Mouse (Mus musculus): ENCODE measurements around the gene Nek7. TPM values are rescaled to one million over a fixed set of nuclear protein-coding genes. Genes with fewer than 3 reads are reported as not detected.

Nek7 gene
- polyA plus RNA-seq, 1 experiment from 2014 or later: 31.5 TPM

GRCm38 (mm10) chr1:138504228-138504627, 115.7 kb downstream of the Nek7 start:
- H3K4me3 ChIP-seq: no peak overlapping the region
- WGBS: 40% methylated on average over 5 of the region's 5 CpGs
- no peaks in the 10 kb centered on the region for H3K36me3 ChIP-seq
- no peaks in the 10 kb centered on the region for H3K9me3 ChIP-seq
- ATAC-seq (ENCODE audit: insufficient number of reproducible peaks, insufficient read depth, low FRiP score, low TSS enrichment): no peak
- H3K4me2 ChIP-seq (replicated peaks): no peak overlapping the region
- H3K9ac ChIP-seq: no peak overlapping the region
- H3K27me3 ChIP-seq: no peaks in the 10 kb centered on the region
- peaks cover 21% of the 10 kb centered on the region for H3K4me1 ChIP-seq
- no peak overlapping the region for H3K27ac ChIP-seq

DNA sequence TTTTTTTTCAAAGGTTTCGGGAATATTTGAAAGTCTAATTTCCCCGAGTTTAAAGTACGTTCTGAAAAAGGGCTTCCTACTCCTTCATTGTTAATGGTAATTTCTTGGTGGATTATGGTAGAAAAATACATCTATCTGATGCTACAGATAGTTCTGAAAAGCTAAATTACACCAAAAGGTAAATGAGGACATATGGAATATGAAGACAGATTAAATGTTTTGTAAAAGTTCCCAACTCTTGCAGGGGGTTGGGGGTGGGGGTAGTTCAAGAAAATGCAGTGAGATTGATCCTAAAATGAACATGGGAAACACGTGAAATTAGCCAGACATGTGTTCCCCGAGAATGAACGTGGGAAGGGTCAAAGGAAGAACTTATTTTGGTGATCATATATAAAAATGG, 119.2 kb downstream of the Nek7 start:
- Histone ChIP-seq H3K4me3 (no peak overlapping the region), H3K9me3 (no peaks in the 10 kb centered on the region), H3K9ac (no peak overlapping the region), H3K27me3 (no peaks in the 10 kb centered on the region), H3K36me3 (no peaks in the 10 kb centered on the region), H3K4me1 (peaks cover 10% of the 10 kb centered on the region; the same call in 1 of the 2 replicates), H3K4me2 (replicated peaks) (no peak overlapping the region), H3K27ac (no peak overlapping the region)
- ATAC-seq (ENCODE audit: insufficient number of reproducible peaks, insufficient read depth, low FRiP score, low TSS enrichment): no peak
- 47% methylated on average over 6 of the region's 6 CpGs for WGBS

GRCm38 (mm10) chr1:138500155-138500554, 119.8 kb downstream of the Nek7 start:
- Histone ChIP-seq H3K4me1 (peaks cover 10% of the 10 kb centered on the region; the same call in 1 of the 2 replicates), H3K4me3 (no peak overlapping the region), H3K27me3 (no peaks in the 10 kb centered on the region), H3K27ac (no peak overlapping the region), H3K9ac (no peak overlapping the region), H3K4me2 (replicated peaks) (0 out of 2 replicates have a peak overlapping the region, but pooled peaks have one; percentile 6), H3K9me3 (no peaks in the 10 kb centered on the region), H3K36me3 (no peaks in the 10 kb centered on the region)
- 11% methylated on average over 10 of the region's 10 CpGs for WGBS
- ATAC-seq (ENCODE audit: insufficient number of reproducible peaks, insufficient read depth, low FRiP score, low TSS enrichment): no peak

DNA sequence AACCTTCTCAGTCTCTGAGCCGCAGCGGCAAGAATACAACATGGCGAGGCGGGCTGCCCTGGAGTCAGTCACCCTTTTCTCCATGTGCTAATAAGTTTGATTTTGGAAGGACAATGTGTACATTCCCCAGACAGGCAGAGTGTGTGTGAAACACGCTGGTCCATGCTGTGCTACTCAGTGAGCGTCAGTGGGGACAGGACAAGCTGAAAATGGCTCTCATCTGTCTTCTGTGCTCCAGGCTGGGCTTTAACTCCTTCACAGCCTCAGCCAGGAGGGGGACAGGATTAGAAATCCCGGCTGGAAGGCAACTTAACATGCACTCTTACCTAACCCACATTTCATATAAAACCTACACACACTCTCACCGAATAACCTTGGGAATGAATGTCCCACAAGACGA, 120.5 kb downstream of the Nek7 start:
- WGBS: 40% methylated on average over 9 of the region's 9 CpGs
- 0 out of 2 replicates have a peak overlapping the region, but pooled peaks have one; percentile 6 for H3K4me3 ChIP-seq
- peaks cover 8% of the 10 kb centered on the region; the same call in 1 of the 2 replicates for H3K4me1 ChIP-seq
- no peak overlapping the region for H3K9ac ChIP-seq
- H3K4me2 ChIP-seq (replicated peaks): 0 out of 2 replicates have a peak overlapping the region, but pooled peaks have one; percentile 17
- 0 out of 2 replicates have a peak overlapping the region, but pooled peaks have one; percentile 47 for H3K27ac ChIP-seq
- no peaks in the 10 kb centered on the region for H3K36me3 ChIP-seq
- ATAC-seq (ENCODE audit: insufficient number of reproducible peaks, insufficient read depth, low FRiP score, low TSS enrichment): peak; percentile 70; the same call in 1 of the 2 replicates
- H3K27me3 ChIP-seq: no peaks in the 10 kb centered on the region
- H3K9me3 ChIP-seq: no peaks in the 10 kb centered on the region

DNA sequence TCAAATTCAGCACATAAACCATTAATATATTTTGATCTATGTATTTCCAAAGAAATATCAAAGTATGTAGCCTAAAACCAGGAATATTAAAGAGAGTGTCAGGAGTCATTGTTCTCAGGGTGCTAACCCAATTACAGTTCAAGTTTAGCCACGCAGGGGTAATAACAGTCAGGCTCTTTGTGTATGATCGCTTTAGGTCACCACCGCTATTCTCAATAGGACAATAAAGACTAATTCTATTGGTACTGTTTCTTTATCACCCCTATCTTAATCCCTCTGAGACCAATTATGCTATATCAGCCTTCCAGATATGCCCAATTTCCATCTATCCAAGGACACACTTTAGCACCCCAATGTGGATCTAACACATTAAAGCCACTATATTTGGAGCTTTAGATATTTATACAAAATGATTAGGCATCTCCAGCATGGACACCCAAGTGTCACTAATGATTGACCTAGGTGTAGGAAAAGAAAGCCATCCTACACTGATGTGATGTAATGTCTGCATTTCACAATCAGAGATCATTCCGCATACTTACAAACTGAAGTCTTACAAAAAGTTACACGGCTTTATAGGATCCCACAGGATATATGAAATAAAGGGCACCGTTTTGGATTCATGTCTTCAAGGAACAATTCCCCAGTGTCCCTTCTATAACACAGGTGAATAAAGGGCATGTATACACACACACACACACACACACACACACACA, 128.4 kb downstream of the Nek7 start:
- no peak for ATAC-seq (ENCODE audit: insufficient number of reproducible peaks, insufficient read depth, low FRiP score, low TSS enrichment)
- no peaks in the 10 kb centered on the region for H3K4me1 ChIP-seq
- no peaks in the 10 kb centered on the region for H3K9me3 ChIP-seq

DNA sequence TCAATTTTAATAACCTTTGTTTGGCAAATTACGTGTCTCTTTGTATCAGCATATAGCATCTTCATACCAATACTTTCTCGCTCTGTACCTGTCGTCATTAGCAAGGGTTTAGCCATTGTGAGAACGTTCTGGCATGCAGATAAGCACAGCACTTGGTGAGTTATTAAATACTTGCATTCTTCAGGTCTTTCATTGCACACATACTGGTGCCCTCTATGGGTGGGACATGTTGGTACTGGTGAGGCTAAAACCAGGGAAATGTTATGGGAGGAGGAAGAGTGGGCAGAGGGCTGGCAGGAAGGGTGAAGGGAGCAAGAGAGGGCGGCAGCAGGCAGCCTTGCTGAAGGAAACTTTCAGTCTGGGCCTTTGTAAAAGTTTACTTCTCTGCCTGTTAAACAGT, 132.4 kb downstream of the Nek7 start:
- no peaks in the 10 kb centered on the region for H3K9me3 ChIP-seq
- H3K36me3 ChIP-seq: no peaks in the 10 kb centered on the region
- no peaks in the 10 kb centered on the region for H3K27me3 ChIP-seq
- no peak for ATAC-seq (ENCODE audit: insufficient number of reproducible peaks, insufficient read depth, low FRiP score, low TSS enrichment)
- no peak overlapping the region for H3K27ac ChIP-seq
- H3K9ac ChIP-seq: no peak overlapping the region
- H3K4me2 ChIP-seq (replicated peaks): no peak overlapping the region
- H3K4me1 ChIP-seq: no peaks in the 10 kb centered on the region
- no peak overlapping the region for H3K4me3 ChIP-seq
- 86% methylated on average over 5 of the region's 5 CpGs for WGBS

More for the DNA sequence above, 128.4 kb downstream of the Nek7 start:
- no peak overlapping the region for H3K4me2 ChIP-seq (replicated peaks)
- H3K4me3 ChIP-seq: no peak overlapping the region
- H3K27ac ChIP-seq: no peak overlapping the region
- no peak overlapping the region for H3K9ac ChIP-seq
- H3K27me3 ChIP-seq: no peaks in the 10 kb centered on the region
- WGBS: 89% methylated on average over 6 of the region's 6 CpGs
- no peaks in the 10 kb centered on the region for H3K36me3 ChIP-seq

DNA sequence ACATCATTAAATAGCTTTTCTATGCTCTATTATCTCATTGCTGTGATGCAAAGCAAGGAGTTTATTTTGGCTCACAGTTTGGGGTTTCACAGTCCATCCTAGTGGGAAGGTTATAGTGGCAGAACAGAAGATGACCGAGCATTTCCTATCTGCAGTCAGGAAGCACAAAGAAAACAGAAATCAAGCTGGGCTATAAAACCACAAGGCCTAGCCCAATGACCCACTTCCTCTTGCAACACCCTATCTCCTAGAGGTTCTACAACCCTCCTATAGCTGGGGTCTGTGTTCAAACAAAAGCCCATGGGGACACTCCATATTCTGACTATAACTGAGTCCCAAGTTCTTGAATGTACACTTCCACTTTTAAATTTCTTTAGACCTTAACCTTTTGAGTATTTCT, 139.2 kb downstream of the Nek7 start:
- H3K4me2 ChIP-seq (replicated peaks): no peak overlapping the region
- peaks cover 3% of the 10 kb centered on the region; the same call in 1 of the 2 replicates for H3K9me3 ChIP-seq
- no peaks in the 10 kb centered on the region for H3K27me3 ChIP-seq
- no peak for ATAC-seq (ENCODE audit: insufficient number of reproducible peaks, insufficient read depth, low FRiP score, low TSS enrichment)
- H3K9ac ChIP-seq: no peak overlapping the region
- no peaks in the 10 kb centered on the region for H3K4me1 ChIP-seq
- no peak overlapping the region for H3K4me3 ChIP-seq
- no peak overlapping the region for H3K27ac ChIP-seq
- H3K36me3 ChIP-seq: no peaks in the 10 kb centered on the region
- WGBS: 93% methylated on average over 1 of the region's 1 CpGs

DNA sequence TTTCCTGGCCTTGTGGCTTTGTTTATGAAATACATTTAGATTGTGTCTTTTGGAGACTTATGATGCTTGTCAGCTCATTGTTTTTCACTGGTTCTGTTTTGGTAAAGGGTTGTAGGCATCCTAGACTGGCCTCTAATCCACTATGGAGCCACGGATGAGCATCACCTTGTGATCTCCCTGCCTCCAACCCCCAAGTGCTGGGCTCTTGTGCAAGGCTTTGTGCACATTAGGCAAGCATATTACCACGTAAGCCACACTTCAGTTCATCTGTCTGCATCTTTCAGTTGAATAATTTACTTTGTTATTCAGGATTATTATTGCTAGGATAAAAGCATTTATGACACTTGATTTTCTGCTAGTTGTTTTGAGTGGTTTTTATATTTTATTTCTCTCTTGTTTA, 154.6 kb downstream of the Nek7 start:
- Histone ChIP-seq H3K4me2 (replicated peaks) (no peak overlapping the region), H3K9me3 (no peaks in the 10 kb centered on the region), H3K9ac (no peak overlapping the region), H3K4me1 (no peaks in the 10 kb centered on the region), H3K4me3 (no peak overlapping the region), H3K27me3 (no peaks in the 10 kb centered on the region), H3K36me3 (no peaks in the 10 kb centered on the region), H3K27ac (no peak overlapping the region)
- 71% methylated on average over 2 of the region's 2 CpGs for WGBS
- ATAC-seq (ENCODE audit: insufficient number of reproducible peaks, insufficient read depth, low FRiP score, low TSS enrichment): no peak

- 83% methylated on average over 3 of the region's 3 CpGs for WGBS
- H3K36me3 ChIP-seq: no peaks in the 10 kb centered on the region
Measured at GRCm38 (mm10) chr1:138461425-138461824, 158.5 kb downstream of the Nek7 start.

DNA sequence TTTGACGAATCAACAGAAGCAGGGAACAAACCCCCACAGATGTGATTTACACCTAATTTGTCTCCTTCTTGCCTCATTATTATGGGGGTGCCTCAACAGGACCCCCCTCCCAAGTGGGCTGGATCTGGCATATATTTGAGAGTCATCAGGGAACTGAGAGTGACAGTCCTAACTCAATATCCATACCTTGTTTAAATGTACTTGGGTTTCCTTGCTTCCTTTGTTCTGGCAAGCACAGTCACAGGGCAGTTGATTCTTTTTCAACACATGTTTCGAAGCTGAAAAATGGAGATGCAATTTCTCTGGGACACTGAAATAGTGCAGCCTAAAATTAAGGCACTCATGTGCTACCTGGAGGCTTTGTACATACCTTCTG, 170.5 kb downstream of the Nek7 start:
- ATAC-seq (ENCODE audit: insufficient number of reproducible peaks, insufficient read depth, low FRiP score, low TSS enrichment): no peak
- Histone ChIP-seq H3K4me3 (no peak overlapping the region), H3K27me3 (no peaks in the 10 kb centered on the region), H3K9ac (no peak overlapping the region), H3K27ac (no peak overlapping the region), H3K4me1 (no peaks in the 10 kb centered on the region), H3K9me3 (no peaks in the 10 kb centered on the region), H3K4me2 (replicated peaks) (no peak overlapping the region), H3K36me3 (no peaks in the 10 kb centered on the region)
- WGBS: 70% methylated on average over 2 of the region's 2 CpGs

More at GRCm38 (mm10) chr1:138461425-138461824, 158.5 kb downstream of the Nek7 start:
- Histone ChIP-seq H3K27ac (no peak overlapping the region), H3K4me3 (no peak overlapping the region), H3K4me2 (replicated peaks) (no peak overlapping the region), H3K4me1 (no peaks in the 10 kb centered on the region), H3K9me3 (no peaks in the 10 kb centered on the region), H3K9ac (no peak overlapping the region), H3K27me3 (no peaks in the 10 kb centered on the region)
- ATAC-seq (ENCODE audit: insufficient number of reproducible peaks, insufficient read depth, low FRiP score, low TSS enrichment): no peak

GRCm38 (mm10) chr1:138448635-138449475, 171.1 kb downstream of the Nek7 start:
- WGBS: 59% methylated on average over 15 of the region's 15 CpGs
- Histone ChIP-seq H3K4me1 (no peaks in the 10 kb centered on the region), H3K36me3 (no peaks in the 10 kb centered on the region), H3K4me3 (no peak overlapping the region), H3K4me2 (replicated peaks) (no peak overlapping the region), H3K9me3 (no peaks in the 10 kb centered on the region), H3K27ac (no peak overlapping the region), H3K27me3 (no peaks in the 10 kb centered on the region), H3K9ac (no peak overlapping the region)
- ATAC-seq (ENCODE audit: insufficient number of reproducible peaks, insufficient read depth, low FRiP score, low TSS enrichment): no peak

GRCm38 (mm10) chr1:138446846-138447245, 173.1 kb downstream of the Nek7 start:
- no peaks in the 10 kb centered on the region for H3K36me3 ChIP-seq
- 69% methylated on average over 1 of the region's 1 CpGs for WGBS
- no peaks in the 10 kb centered on the region for H3K4me1 ChIP-seq
- H3K4me2 ChIP-seq (replicated peaks): no peak overlapping the region
- H3K4me3 ChIP-seq: no peak overlapping the region
- H3K27ac ChIP-seq: no peak overlapping the region
- H3K9me3 ChIP-seq: no peaks in the 10 kb centered on the region
- H3K27me3 ChIP-seq: no peaks in the 10 kb centered on the region
- no peak overlapping the region for H3K9ac ChIP-seq
- no peak for ATAC-seq (ENCODE audit: insufficient number of reproducible peaks, insufficient read depth, low FRiP score, low TSS enrichment)
